Mouse (Mus musculus): ENCODE measurements around the gene Zfp36l3. TPM values are rescaled to one million over a fixed set of nuclear protein-coding genes. Genes with fewer than 3 reads are reported as not detected.

Zfp36l3 gene
- not detected for polyA plus RNA-seq (2014; fragmentation: Illumina TruSeq; extraction: RNeasy Lipid Tissue Mini Kit (QIAGEN cat#74804); ENCODE audit: low read depth, low replicate concordance)

DNA sequence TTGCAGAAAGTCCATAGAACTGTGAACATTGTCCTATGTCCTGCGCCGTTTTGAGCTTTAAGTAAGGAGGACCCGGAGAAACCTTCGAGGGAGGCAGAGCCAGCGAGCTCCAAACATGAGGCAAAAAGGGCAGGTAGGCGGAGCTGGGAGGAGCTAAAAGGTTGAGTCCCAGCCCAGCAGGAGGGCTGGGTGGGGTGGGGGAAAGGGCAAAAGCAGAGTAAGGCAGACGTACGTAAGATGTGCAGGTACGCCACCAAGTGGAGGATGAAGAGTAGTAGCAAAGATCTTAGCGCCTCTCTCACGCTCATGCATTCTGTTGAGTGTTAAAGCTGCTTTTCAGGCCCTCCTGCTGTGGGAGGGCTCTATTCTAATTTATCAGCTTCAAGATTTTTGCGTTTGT lies at the start of gene Zfp36l3:
TSS of gene Zfp36l3 (minus strand) at position 119 of the 400 bp plus-strand sequence.

DNA sequence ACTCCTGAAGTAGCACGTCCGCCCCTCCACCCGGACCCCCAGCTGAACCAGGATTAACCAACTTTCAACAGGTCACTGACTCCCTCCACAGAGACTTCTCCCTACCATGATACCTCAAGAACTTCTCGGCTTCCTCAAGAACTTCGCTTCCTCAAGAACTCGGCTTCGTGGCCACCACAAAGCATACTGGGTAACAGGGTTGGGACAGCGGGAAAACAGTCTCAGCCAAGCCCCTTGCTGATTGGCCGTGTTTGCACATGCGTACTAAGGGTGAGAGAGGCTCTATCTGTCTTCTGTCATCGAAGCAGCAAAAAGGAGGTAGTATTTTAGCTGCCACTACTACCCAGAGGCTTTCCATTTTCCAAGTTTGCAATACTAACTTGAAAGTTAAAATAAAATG lies 21.3 kb upstream of the Zfp36l3 start, which contains the start of gene Xlr:
TSS of gene Xlr (minus strand) at position 188 of the 400 bp plus-strand sequence.

DNA sequence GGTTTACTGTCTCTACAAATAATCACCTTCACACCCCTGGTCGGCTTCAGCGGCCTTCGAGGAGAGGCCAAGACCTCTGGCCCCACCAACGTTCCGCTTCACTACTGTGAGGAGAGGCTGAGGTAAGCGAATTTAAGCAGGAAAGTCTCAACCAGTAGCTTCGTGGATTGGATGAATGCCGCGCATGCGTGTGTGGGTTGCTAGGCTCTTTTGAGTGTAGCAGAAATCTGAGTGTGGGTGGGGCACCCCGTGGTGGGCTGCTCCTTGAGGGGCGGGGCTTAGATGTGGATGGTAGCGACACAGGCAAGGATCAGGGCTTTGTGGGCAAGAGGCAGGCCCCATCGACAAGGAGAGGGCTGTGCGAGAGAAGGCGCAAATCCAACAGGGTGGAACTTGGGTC lies 18.5 kb downstream of the Zfp36l3 start, which contains the start of gene 1700013H16Rik:
TSS of gene 1700013H16Rik (minus strand) at position 96 of the 400 bp plus-strand sequence.

DNA sequence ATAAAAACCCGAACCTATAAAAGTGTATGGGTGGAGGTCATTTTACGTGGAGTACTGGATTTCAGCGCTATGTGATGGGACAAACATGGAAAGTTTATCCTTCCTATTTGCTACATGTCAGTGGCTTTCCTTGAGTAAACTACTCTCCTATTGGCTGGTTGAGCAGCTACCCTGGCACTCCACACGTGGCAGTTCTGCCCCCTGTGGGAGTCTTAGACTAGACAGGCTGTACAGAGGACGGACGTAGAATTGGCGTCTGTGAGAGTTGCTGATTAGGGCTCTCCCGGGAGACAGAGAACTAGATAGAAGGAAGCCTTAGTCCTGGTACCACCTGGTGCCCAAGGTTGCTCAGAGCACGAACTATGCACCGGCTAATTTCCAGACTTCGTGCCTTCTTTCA lies 51.6 kb downstream of the Zfp36l3 start, which contains the start of gene 4930502E18Rik:
TSS of gene 4930502E18Rik (plus strand) at position 231 of the 400 bp plus-strand sequence.

Other genes with a start within 250 kb of the Zfp36l3 start
- 29.4 TPM for gene Rtl8c, start 168.4 kb downstream of the Zfp36l3 start, polyA plus RNA-seq (2014; fragmentation: Illumina TruSeq; extraction: RNeasy Lipid Tissue Mini Kit (QIAGEN cat#74804); ENCODE audit: low read depth, low replicate concordance)
- gene Gm14597, start 167.4 kb downstream of the Zfp36l3 start, polyA plus RNA-seq (2014; fragmentation: Illumina TruSeq; extraction: RNeasy Lipid Tissue Mini Kit (QIAGEN cat#74804); ENCODE audit: low read depth, low replicate concordance) = not detected
- gene Rtl8a, start 132.7 kb downstream of the Zfp36l3 start, polyA plus RNA-seq (2014; fragmentation: Illumina TruSeq; extraction: RNeasy Lipid Tissue Mini Kit (QIAGEN cat#74804); ENCODE audit: low read depth, low replicate concordance) = 43.7 TPM
- gene Rtl8b, start 106.0 kb downstream of the Zfp36l3 start, polyA plus RNA-seq (2014; fragmentation: Illumina TruSeq; extraction: RNeasy Lipid Tissue Mini Kit (QIAGEN cat#74804); ENCODE audit: low read depth, low replicate concordance) = 55.4 TPM
- gene 4930502E18Rik, start 51.6 kb downstream of the Zfp36l3 start, polyA plus RNA-seq (2014; fragmentation: Illumina TruSeq; extraction: RNeasy Lipid Tissue Mini Kit (QIAGEN cat#74804); ENCODE audit: low read depth, low replicate concordance) = not detected
- gene 1700013H16Rik, start 18.6 kb downstream of the Zfp36l3 start, polyA plus RNA-seq (2014; fragmentation: Illumina TruSeq; extraction: RNeasy Lipid Tissue Mini Kit (QIAGEN cat#74804); ENCODE audit: low read depth, low replicate concordance) = 0.35 TPM
- gene Xlr, start 21.3 kb upstream of the Zfp36l3 start, polyA plus RNA-seq (2014; fragmentation: Illumina TruSeq; extraction: RNeasy Lipid Tissue Mini Kit (QIAGEN cat#74804); ENCODE audit: low read depth, low replicate concordance) = 1.3 TPM

Measured in adipose tissue, adult 10 weeks (tissue).